Comparison of ENCODE assay signal across 10 mouse cellular contexts in genomic region chrX:153500047-153500345, GRCm38 (mm10). TPM values are rescaled to one million over a fixed set of nuclear protein-coding genes. Genes with fewer than 3 reads are reported as not detected.
DNase-seq lines count a peak whose midpoint lies in the region; ATAC-seq and TF ChIP-seq lines count a peak whose summit lies in the region.
"Had no signal": no experiment of that assay in that cellular context is flagged by ENCODE, and none has a peak within 500 bp of the region (broad histone marks: within the 10 kb centered on the region; RNA-seq: fewer than 3 reads in every experiment).

No protein-coding gene starts in this region.

- no peak for TF ChIP-seq EP300 in stomach, postnatal 0 days (optimal IDR thresholded peaks at IDR 0.05)

- H3K27me3 ChIP-seq in heart, embryonic 13.5 days (replicated peaks) = no peaks in the 10 kb centered on the region
- no peaks in the 10 kb centered on the region for H3K27me3 ChIP-seq in liver, embryonic 12.5 days (replicated peaks)
- no peaks in the 10 kb centered on the region for H3K27me3 ChIP-seq in stomach, postnatal 0 days (ENCODE audit: control insufficient read depth, insufficient read depth, low read length)

- no peak for TF ChIP-seq CTCF in stomach, postnatal 0 days (IDR thresholded peaks at IDR 0.05; ENCODE audit: low read depth)

- peak; percentile 5 to 13 for DNase-seq in frontal cortex, postnatal 10 days (ENCODE audit: low spot score in 2 of 2)
- no peak for DNase-seq in frontal cortex, postnatal 25 days (ENCODE audit: low spot score in 2 of 2)
- peak; percentile 2 for DNase-seq in ovary, postnatal 10 days (ENCODE audit: low spot score)
- no peak for DNase-seq in ovary, adult 18-20 months (ENCODE audit: low spot score)
- DNase-seq in stomach, postnatal 0 days (ENCODE audit: low spot score) = peak; percentile 17

- no peaks in the 10 kb centered on the region for H3K36me3 ChIP-seq in heart, embryonic 13.5 days
- no peaks in the 10 kb centered on the region for H3K36me3 ChIP-seq in liver, embryonic 12.5 days
- H3K36me3 ChIP-seq in stomach, postnatal 0 days (ENCODE audit: control insufficient read depth, insufficient read depth, low read length) = no peaks in the 10 kb centered on the region

- H3K27ac ChIP-seq in heart, embryonic 13.5 days (replicated peaks) = no peak overlapping the region
- H3K27ac ChIP-seq in liver, embryonic 12.5 days = no peak overlapping the region
- H3K27ac ChIP-seq in stomach, postnatal 0 days (replicated peaks) = no peak overlapping the region

- H3K9ac ChIP-seq in heart, embryonic 13.5 days = peak overlapping the region; percentile 89
- H3K9ac ChIP-seq in liver, embryonic 12.5 days = no peak overlapping the region
- H3K9ac ChIP-seq in stomach, postnatal 0 days (ENCODE audit: low read length) = peak overlapping the region; percentile 56; the same call in 1 of the 2 replicates

- ATAC-seq in heart, embryonic 13.5 days (ENCODE audit: extremely low read depth, insufficient number of reproducible peaks, low FRiP score, low TSS enrichment) = no peak
- ATAC-seq in liver, embryonic 12.5 days = no peak
- no peak for ATAC-seq in stomach, postnatal 0 days (ENCODE audit: low FRiP score, low TSS enrichment)
- ATAC-seq in monocyte, adult 5-6 weeks (replicated peaks; ENCODE audit: insufficient number of reproducible peaks, low FRiP score, low TSS enrichment, poor library complexity, severe bottlenecking) = no peak

- H3K9me3 ChIP-seq in heart, embryonic 13.5 days = no peaks in the 10 kb centered on the region
- no peaks in the 10 kb centered on the region for H3K9me3 ChIP-seq in liver, embryonic 12.5 days (replicated peaks)
- H3K9me3 ChIP-seq in stomach, postnatal 0 days (ENCODE audit: control insufficient read depth, low read length) = no peaks in the 10 kb centered on the region

- 17% methylated on average over 12 of the region's 12 CpGs for WGBS in heart, embryonic 13.5 days
- WGBS in liver, embryonic 12.5 days (ENCODE audit: insufficient replicate concordance) = 31% methylated on average over 12 of the region's 12 CpGs
- WGBS in stomach, postnatal 0 days = 12% methylated on average over 12 of the region's 12 CpGs

- no peaks in the 10 kb centered on the region for H3K4me1 ChIP-seq in heart, embryonic 13.5 days
- peaks cover 12% of the 10 kb centered on the region for H3K4me1 ChIP-seq in liver, embryonic 12.5 days
- no peaks in the 10 kb centered on the region for H3K4me1 ChIP-seq in stomach, postnatal 0 days (replicated peaks; ENCODE audit: control insufficient read depth, insufficient read depth)

- peak overlapping the region; percentile 69 for H3K4me3 ChIP-seq in heart, embryonic 13.5 days
- H3K4me3 ChIP-seq in liver, embryonic 12.5 days = peak overlapping the region; percentile 68
- peak overlapping the region; percentile 61 for H3K4me3 ChIP-seq in stomach, postnatal 0 days (ENCODE audit: low read depth, low read length)

- H3K4me2 ChIP-seq in heart, embryonic 13.5 days = peak overlapping the region; percentile 84
- H3K4me2 ChIP-seq in liver, embryonic 12.5 days = peak overlapping the region; percentile 83
- H3K4me2 ChIP-seq in stomach, postnatal 0 days (replicated peaks; ENCODE audit: low read depth) = peak overlapping the region; percentile 60

RNA-seq across cellular contexts. Expression of gene Ubqln2, which starts 2.0 kb away (rescaled TPM):
- 13.6 and 13.8 TPM in 2 replicates for polyA plus RNA-seq in heart, embryonic 13.5 days (2015; fragmentation: Nextera tagmentation; extraction: Ambion mirVana)
- polyA plus RNA-seq in liver, embryonic 12.5 days (2016; fragmentation: Nextera tagmentation; extraction: Ambion mirVana) = 7.6 and 7.9 TPM in 2 replicates
- polyA plus RNA-seq in stomach, postnatal 0 days (2015; fragmentation: Nextera tagmentation; extraction: Ambion mirVana) = 10.5 and 11.3 TPM in 2 replicates
- total RNA-seq in monocyte, adult 5-6 weeks (2017) = 3.8 to 8.3 TPM (median 8.0 TPM) in 3 replicates

RNA-seq across cellular contexts. Expression of gene Cypt3, which starts 58.4 kb away (rescaled TPM):
- polyA plus RNA-seq in heart, embryonic 13.5 days (2015; fragmentation: Nextera tagmentation; extraction: Ambion mirVana) = not detected in 2 replicates
- polyA plus RNA-seq in liver, embryonic 12.5 days (2016; fragmentation: Nextera tagmentation; extraction: Ambion mirVana) = not detected in 2 replicates
- polyA plus RNA-seq in stomach, postnatal 0 days (2015; fragmentation: Nextera tagmentation; extraction: Ambion mirVana) = not detected in 2 replicates
- total RNA-seq in monocyte, adult 5-6 weeks (2017) = not detected in 3 replicates
- total RNA-seq: heart, postnatal 10 days; MEL had no signal

Comparison
In these comparisons a context has a peak if more than half of its experiments do, and no peak if none do; other contexts are left out.
1. DNase-seq: peak in frontal cortex, postnatal 10 days (2 of 2), ovary, postnatal 10 days (single experiment) and stomach, postnatal 0 days (single experiment); none in frontal cortex, postnatal 25 days (0 of 2) and ovary, adult 18-20 months (single experiment).
2. Peak in every context shown above with its lines, with median percentiles within 50 percentile points of each other: H3K4me2 ChIP-seq and H3K4me3 ChIP-seq.